Mouse (Mus musculus) CH12.LX (cell line): Measurements from ENCODE around the gene Gm19345. TPM values are rescaled to one million over a fixed set of nuclear protein-coding genes. Genes with fewer than 3 reads are reported as not detected.

Experiments
- DNase-seq: peaks from one replicate; pipeline ENCODE4 v3.0.0-alpha.2; 2013; ENCODE audit errors: extremely low read depth
- H3K27ac ChIP-seq: 2 replicates; pipeline ENCODE4 v1.5.1; 2012; ENCODE audit warnings: low read depth, mild to moderate bottlenecking, control low read depth, moderate library complexity; ENCODE audit not compliant: insufficient read depth
- H3K27me3 ChIP-seq: replicated peaks from 2 replicates; pipeline ENCODE3; 2012; ENCODE audit warnings: inconsistent platforms
- H3K36me3 ChIP-seq, 2 experiments: replicated peaks in 1 of 2; 2 replicates each; pipeline versions ENCODE3 to v1.6.1; 2012; ENCODE audit warnings: inconsistent platforms in 1 of 2, low read length in 1 of 2, mild to moderate bottlenecking in 1 of 2, mixed read lengths in 1 of 2, moderate library complexity in 1 of 2; ENCODE audit not compliant: control insufficient read depth in 1 of 2, insufficient read depth in 1 of 2
- H3K4me1 ChIP-seq, 2 experiments: 2 replicates each; pipeline ENCODE4 v1.6.1; 2012; ENCODE audit warnings: inconsistent platforms in 1 of 2, moderate library complexity in 1 of 2; ENCODE audit not compliant: insufficient read depth in 2 of 2, control insufficient read depth in 1 of 2
- H3K4me2 ChIP-seq: 2 replicates; pipeline ENCODE4 v1.6.1; 2012; ENCODE audit warnings: low read depth, mild to moderate bottlenecking, control low read depth; ENCODE audit not compliant: poor library complexity, insufficient read depth, severe bottlenecking
- H3K4me3 ChIP-seq, 3 experiments: fragments of 150-350 bp in 1 of 3; sonication (generic) in 1 of 3; replicated peaks in 1 of 3; 2 replicates each; pipeline versions ENCODE3 to v1.5.1; 2011 to 2012; ENCODE audit warnings: low read depth in 2 of 3, low read length in 2 of 3, mild to moderate bottlenecking in 2 of 3, moderate library complexity in 2 of 3, control low read depth in 1 of 3, improper control_type of control experiment in 1 of 3, inconsistent platforms in 1 of 3, mixed read lengths in 1 of 3; ENCODE audit not compliant: poor library complexity in 1 of 3
- H3K79me2 ChIP-seq: replicated peaks from 2 replicates; pipeline ENCODE4 v1.6.1; 2012; ENCODE audit warnings: mild to moderate bottlenecking, moderate library complexity; ENCODE audit not compliant: control insufficient read depth, poor library complexity, insufficient read depth, severe bottlenecking; ENCODE audit errors: extremely low read depth
- H3K9ac ChIP-seq: 2 replicates; pipeline ENCODE4 v1.6.1; 2012; ENCODE audit warnings: low read depth, mild to moderate bottlenecking, control low read depth, moderate library complexity; ENCODE audit not compliant: insufficient read depth
- H3K9me3 ChIP-seq: replicated peaks from 2 replicates; pipeline ENCODE3; 2012; ENCODE audit warnings: low read length, inconsistent platforms, mixed read lengths
- CHD1 ChIP-seq: IDR thresholded peaks from 2 replicates; pipeline ENCODE4 v1.6.1; 2012; ENCODE audit warnings: low read depth, low read length, improper control_type of control experiment, inconsistent platforms
- CHD2 ChIP-seq: IDR thresholded peaks from 2 replicates; pipeline ENCODE4 v1.6.1; 2011; ENCODE audit warnings: low read length, improper control_type of control experiment
- CTCF ChIP-seq, 2 experiments: IDR thresholded peaks in 1 of 2; conservative IDR thresholded peaks in 1 of 2; 2 replicates each; pipeline ENCODE4 v1.5.1; 2011 to 2012; ENCODE audit warnings: low read depth in 2 of 2, low read length in 2 of 2, improper control_type of control experiment in 1 of 2, inconsistent platforms in 1 of 2, mild to moderate bottlenecking in 1 of 2, moderate library complexity in 1 of 2
- E2F4 ChIP-seq: IDR thresholded peaks from 2 replicates; pipeline ENCODE4 v1.6.1; 2011; ENCODE audit warnings: low read depth, low read length, improper control_type of control experiment; ENCODE audit not compliant: insufficient replicate concordance
- ELF1 ChIP-seq: IDR thresholded peaks from 2 replicates; pipeline ENCODE4 v1.6.1; 2014; ENCODE audit warnings: low read depth, mild to moderate bottlenecking, inconsistent platforms, low read length, improper control_type of control experiment
- EP300 ChIP-seq: IDR thresholded peaks from 2 replicates; pipeline ENCODE4 v1.6.1; 2011; ENCODE audit warnings: low read length, improper control_type of control experiment
- ETS1 ChIP-seq: conservative IDR thresholded peaks from 2 replicates; pipeline ENCODE4 v1.6.1; 2012; ENCODE audit warnings: low read depth, mild to moderate bottlenecking, inconsistent platforms, low read length, improper control_type of control experiment, moderate library complexity
- IRF4 ChIP-seq: IDR thresholded peaks from 2 replicates; pipeline ENCODE4 v1.6.1; 2014; ENCODE audit warnings: low read depth, mild to moderate bottlenecking, inconsistent platforms, low read length, improper control_type of control experiment
- JUND ChIP-seq: conservative IDR thresholded peaks from 2 replicates; pipeline ENCODE4 v1.6.1; 2011; ENCODE audit warnings: low read depth, low read length, improper control_type of control experiment
- KAT2A ChIP-seq: IDR thresholded peaks from 2 replicates; pipeline ENCODE4 v1.6.1; 2012; ENCODE audit warnings: low read length, improper control_type of control experiment, inconsistent platforms; ENCODE audit not compliant: insufficient replicate concordance
- MAFK ChIP-seq: IDR thresholded peaks from 2 replicates; pipeline ENCODE4 v1.6.1; 2011; ENCODE audit warnings: low read length, improper control_type of control experiment; ENCODE audit not compliant: insufficient replicate concordance
- MAX ChIP-seq: IDR thresholded peaks from 2 replicates; pipeline ENCODE4 v1.6.1; 2011; ENCODE audit warnings: low read length, improper control_type of control experiment
- MXI1 ChIP-seq: IDR thresholded peaks from 2 replicates; pipeline ENCODE4 v1.6.1; 2011; ENCODE audit warnings: mild to moderate bottlenecking, low read depth, low read length, improper control_type of control experiment
- NRF1 ChIP-seq: IDR thresholded peaks from 2 replicates; pipeline ENCODE4 v1.6.1; 2014; ENCODE audit warnings: low read depth, mild to moderate bottlenecking, inconsistent platforms, low read length, improper control_type of control experiment, moderate library complexity
- PAX5 ChIP-seq: IDR thresholded peaks from 2 replicates; pipeline ENCODE4 v1.6.1; 2012; ENCODE audit warnings: low read length, inconsistent platforms, mixed read lengths
- POLR2A ChIP-seq: IDR thresholded peaks from 2 replicates; pipeline ENCODE4 v1.6.1; 2011; ENCODE audit warnings: low read depth, mild to moderate bottlenecking, improper control_type of control experiment, low read length
- POLR2AphosphoS2 ChIP-seq: IDR thresholded peaks from 2 replicates; pipeline ENCODE4 v1.6.1; 2011; ENCODE audit warnings: low read depth, low read length, improper control_type of control experiment
- RAD21 ChIP-seq: IDR thresholded peaks from 2 replicates; pipeline ENCODE4 v1.6.1; 2011; ENCODE audit warnings: low read depth, mild to moderate bottlenecking, low read length, improper control_type of control experiment, moderate library complexity
- TBP ChIP-seq: conservative IDR thresholded peaks from 2 replicates; pipeline ENCODE4 v1.6.1; 2011; ENCODE audit warnings: low read depth, low read length, improper control_type of control experiment
- USF1 ChIP-seq: IDR thresholded peaks from 2 replicates; pipeline ENCODE4 v1.6.1; 2014; ENCODE audit warnings: low read depth, mild to moderate bottlenecking, inconsistent platforms, low read length, improper control_type of control experiment
- USF2 ChIP-seq: conservative IDR thresholded peaks from 2 replicates; pipeline ENCODE4 v1.6.1; 2011; ENCODE audit warnings: low read depth, low read length, improper control_type of control experiment
- ZC3H11A ChIP-seq: IDR thresholded peaks from 2 replicates; pipeline ENCODE4 v1.6.1; 2012; ENCODE audit warnings: low read depth, mild to moderate bottlenecking, inconsistent platforms, low read length, improper control_type of control experiment
- ZKSCAN1 ChIP-seq: IDR thresholded peaks from 2 replicates; pipeline ENCODE4 v1.6.1; 2012; ENCODE audit warnings: low read depth, inconsistent platforms, low read length, improper control_type of control experiment, borderline replicate concordance
- dilution Hi-C: fragments of 300-500 bp; cut with MboI; formaldehyde crosslinking; loops from 2 replicates; pipeline ENCODE4 v1.14.3; 2020; ENCODE audit warnings: low sequenced_read_pairs; ENCODE audit not compliant: extremely low pct_unique_long_range_greater_than_20kb, extremely low pct_ligation_motif_present
- in situ Hi-C: fragments of 300-500 bp; cut with MboI; formaldehyde crosslinking; loops from 3 replicates; pipeline ENCODE4 v1.14.3; 2019; ENCODE audit warnings: low sequenced_read_pairs, low pct_ligation_motif_present, low pct_unique_long_range_greater_than_20kb, mixed read lengths
- polyA plus RNA-seq: library from polyadenylated mRNA; unstranded; fragments of >175 nt; gene quantifications from 2 replicates; pipeline ENCODE4 v1.2.1, GENCODE M21; 2012; ENCODE audit warnings: low read depth; ENCODE audit not compliant: insufficient read length
- total RNA-seq, 2 experiments: library from RNA; depleted of rRNA; stranded (reverse); fragments of 300-350 nt in 1 of 2; fragments of >200 nt in 1 of 2; gene quantifications; 2 replicates each; pipeline ENCODE4 v1.2.3; 2012 to 2014

Gm19345 gene
- total and polyA plus RNA-seq, 3 experiments, result 0.59 to 4.1 TPM; not detected in 1

- in situ Hi-C loops, result loop anchor here (25.0 kb wide), 1 partner anchor 447 kb away; the partner anchor contains the start of genes Ckm and Klc3
- Histone ChIP-seq H3K4me2 (no peak overlapping the region), H3K4me1 (peaks cover 17 to 22% of the 10 kb centered on the region in 2 experiments), H3K36me3 (peaks cover 2 to 66% of the 10 kb centered on the region in 2 experiments), H3K79me2 (no peaks in the 10 kb centered on the region), H3K9ac (no peak overlapping the region)
- no peak for DNase-seq
- no peak for TF ChIP-seq ELF1
- no peak for TF ChIP-seq CHD1
- no peak for TF ChIP-seq JUND
- no peak for TF ChIP-seq PAX5
- no peak for TF ChIP-seq MAX
- no peak for TF ChIP-seq USF1
- TF ChIP-seq MXI1, result no peak
- no peak for TF ChIP-seq ZC3H11A
- TF ChIP-seq CHD2, result no peak
- no peak for TF ChIP-seq IRF4
- TF ChIP-seq ZKSCAN1, result no peak
- TF ChIP-seq, all 38 proteins: peak for 0
- no peak overlapping the region for H3K4me3 ChIP-seq
- H3K9me3 ChIP-seq, result no peaks in the 10 kb centered on the region
- H3K27ac ChIP-seq, result no peak overlapping the region
- no peaks in the 10 kb centered on the region for H3K27me3 ChIP-seq
- dilution Hi-C loops, result no loop called here
Measured at GRCm38 (mm10) chr7:19859740-19860139, 7.9 kb downstream of the Gm19345 start.

- no peaks in the 10 kb centered on the region for H3K9me3 ChIP-seq
- H3K4me2 ChIP-seq, result no peak within 1 kb of the TSS
- peaks cover 2 to 62% of the 10 kb centered on the region in 2 experiments for H3K36me3 ChIP-seq
- TF ChIP-seq POLR2AphosphoS2 (no peak), MAFK (no peak), USF2 (no peak), E2F4 (no peak), TBP (no peak), IRF4 (no peak), ETS1 (no peak), JUND (no peak), POLR2A (no peak), NRF1 (no peak), CTCF (conservative IDR thresholded peaks at IDR 0.05 in 1 of 2, IDR thresholded peaks at IDR 0.05 in 1 of 2; ENCODE audit: low read depth in 2 of 2, low read length in 2 of 2) (no peak), EP300 (no peak), KAT2A (no peak), ZKSCAN1 (no peak), RAD21 (no peak)
- in situ Hi-C loops, result loop anchor here (25.0 kb wide), 1 partner anchor 449 kb away; the partner anchor contains the start of genes Ckm and Klc3
- H3K4me1 ChIP-seq, result peaks cover 3 to 31% of the 10 kb centered on the region in 2 experiments
- no peak for DNase-seq
- no peak within 1 kb of the TSS for H3K9ac ChIP-seq
- H3K4me3 ChIP-seq, result no peak within 1 kb of the TSS
- dilution Hi-C loops, result no loop called here
- H3K27me3 ChIP-seq, result no peaks in the 10 kb centered on the region
- H3K27ac ChIP-seq, result no peak within 1 kb of the TSS
- no peaks in the 10 kb centered on the region for H3K79me2 ChIP-seq
Measured at GRCm38 (mm10) chr7:19861199-19861598, 9.4 kb downstream of the Gm19345 start, which contains the start of gene Ceacam16. TSS of gene Ceacam16 (minus strand) at chr7:19861299.
